Comparison of ENCODE assay signal across 9 mouse cellular contexts in genomic region chr11:90782975-90783374, GRCm38 (mm10).
DNase-seq lines count a peak whose midpoint lies in the region; ATAC-seq and TF ChIP-seq lines count a peak whose summit lies in the region.
"Had no signal": no experiment of that assay in that cellular context is flagged by ENCODE, and none has a peak within 500 bp of the region (broad histone marks: within the 10 kb centered on the region; RNA-seq: fewer than 3 reads in every experiment).

No protein-coding gene starts in this region.

- ATAC-seq in kidney, embryonic 15.5 days (replicated peaks; ENCODE audit: low FRiP score): peak; percentile 65
- ATAC-seq in liver, embryonic 12.5 days: 0 out of 2 replicates have a peak, but pooled peaks have one; percentile 24
- no peak for ATAC-seq in activated CD4-positive, CD25-positive, alpha-beta regulatory T cell, adult 4 months

- no peaks in the 10 kb centered on the region for H3K36me3 ChIP-seq in heart, adult 2 months (ENCODE audit: control insufficient read depth, insufficient read depth, low read length)
- no peaks in the 10 kb centered on the region for H3K36me3 ChIP-seq in kidney, embryonic 15.5 days
- no peaks in the 10 kb centered on the region for H3K36me3 ChIP-seq in liver, embryonic 12.5 days
- no peaks in the 10 kb centered on the region for H3K36me3 ChIP-seq in thymus, adult 2 months (ENCODE audit: control insufficient read depth, insufficient read depth, low read length)
- H3K36me3 ChIP-seq: stomach, embryonic 15.5 days had no signal

- no peaks in the 10 kb centered on the region for H3K4me1 ChIP-seq in heart, adult 2 months (ENCODE audit: control insufficient read depth, insufficient read depth, low read length)
- H3K4me1 ChIP-seq in kidney, embryonic 15.5 days: 0 out of 2 replicates have a peak, but pooled peaks cover 7% of the 10 kb centered on the region
- no peaks in the 10 kb centered on the region for H3K4me1 ChIP-seq in liver, embryonic 12.5 days
- H3K4me1 ChIP-seq in thymus, adult 2 months (replicated peaks; ENCODE audit: control insufficient read depth, insufficient read depth, low read length): no peaks in the 10 kb centered on the region
- H3K4me1 ChIP-seq: stomach, embryonic 15.5 days had no signal

- intact Hi-C loops in heart, adult 2 months (cut with DNase I): no loop called here

- no peak for DNase-seq in heart, adult 2 months
- DNase-seq in heart, adult 11 months: no peak
- DNase-seq in thymus, postnatal 4 days: peak; percentile 11
- no peak for DNase-seq in thymus, postnatal 36 days
- DNase-seq in thymus, adult 2 months: no peak

- H3K4me3 ChIP-seq in heart, adult 2 months: no peak overlapping the region
- H3K4me3 ChIP-seq in kidney, embryonic 15.5 days (replicated peaks): no peak overlapping the region
- no peak overlapping the region for H3K4me3 ChIP-seq in liver, embryonic 12.5 days
- no peak overlapping the region for H3K4me3 ChIP-seq in thymus, adult 2 months (ENCODE audit: control insufficient read depth, insufficient read depth, low read length)
- H3K4me3 ChIP-seq: stomach, embryonic 15.5 days had no signal

- no peaks in the 10 kb centered on the region for H3K27me3 ChIP-seq in heart, adult 2 months (ENCODE audit: control insufficient read depth, insufficient read depth, low read length)
- H3K27me3 ChIP-seq in kidney, embryonic 15.5 days: no peaks in the 10 kb centered on the region
- H3K27me3 ChIP-seq in liver, embryonic 12.5 days (replicated peaks): no peaks in the 10 kb centered on the region
- H3K27me3 ChIP-seq in thymus, adult 2 months (ENCODE audit: control insufficient read depth, insufficient read depth, low read length): no peaks in the 10 kb centered on the region
- H3K27me3 ChIP-seq: stomach, embryonic 15.5 days had no signal

- TF ChIP-seq CTCF in heart, adult 2 months (IDR thresholded peaks at IDR 0.05): peak; percentile 55
- TF ChIP-seq CTCF in thymus, adult 2 months (IDR thresholded peaks at IDR 0.05; ENCODE audit: borderline replicate concordance, control insufficient read depth, extremely low read depth, insufficient read depth, low read length, poor library complexity): no peak

- no peak for TF ChIP-seq POLR2A in heart, adult 2 months (IDR thresholded peaks at IDR 0.05; ENCODE audit: insufficient read depth, low read depth, low read length)
- no peak for TF ChIP-seq POLR2A in thymus, adult 2 months (IDR thresholded peaks at IDR 0.05; ENCODE audit: control insufficient read depth, extremely low read depth, insufficient read depth, low read length, poor library complexity)

- no peaks in the 10 kb centered on the region for H3K9me3 ChIP-seq in kidney, embryonic 15.5 days (replicated peaks)
- H3K9me3 ChIP-seq in liver, embryonic 12.5 days (replicated peaks): no peaks in the 10 kb centered on the region
- H3K9me3 ChIP-seq: stomach, embryonic 15.5 days had no signal

- H3K27ac ChIP-seq in heart, adult 2 months: no peak overlapping the region
- no peak overlapping the region for H3K27ac ChIP-seq in kidney, embryonic 15.5 days
- no peak overlapping the region for H3K27ac ChIP-seq in liver, embryonic 12.5 days
- no peak overlapping the region for H3K27ac ChIP-seq in thymus, adult 2 months (ENCODE audit: control insufficient read depth, insufficient read depth, low read length)
- H3K27ac ChIP-seq: stomach, embryonic 15.5 days had no signal

- H3K9ac ChIP-seq in heart, adult 2 months (ENCODE audit: low read depth, low read length): no peak overlapping the region
- no peak overlapping the region for H3K9ac ChIP-seq in kidney, embryonic 15.5 days
- H3K9ac ChIP-seq in liver, embryonic 12.5 days: no peak overlapping the region
- H3K9ac ChIP-seq: stomach, embryonic 15.5 days had no signal

- WGBS in heart, adult 2 months: 41% methylated on average over 6 of the region's 6 CpGs
- 23% methylated on average over 6 of the region's 6 CpGs for WGBS in kidney, embryonic 15.5 days
- WGBS in liver, embryonic 12.5 days (ENCODE audit: insufficient replicate concordance): 31% methylated on average over 6 of the region's 6 CpGs
- 45% methylated on average over 6 of the region's 6 CpGs for WGBS in thymus, adult 2 months

- no peak overlapping the region for H3K4me2 ChIP-seq in kidney, embryonic 15.5 days
- H3K4me2 ChIP-seq in liver, embryonic 12.5 days: no peak overlapping the region
- H3K4me2 ChIP-seq: stomach, embryonic 15.5 days had no signal

- no peak for TF ChIP-seq EP300 in heart, adult 2 months (IDR thresholded peaks at IDR 0.05; ENCODE audit: insufficient read depth, low read depth, low read length)

- H3K79me2 ChIP-seq in heart, adult 2 months (replicated peaks; ENCODE audit: control insufficient read depth, insufficient read depth, low read length): no peaks in the 10 kb centered on the region
